Mouse (Mus musculus): ENCODE measurements around the gene Mab21l3. TPM values are rescaled to one million over a fixed set of nuclear protein-coding genes. Genes with fewer than 3 reads are reported as not detected.

Gene Mab21l3
- polyA plus RNA-seq, 1 experiment, result 0.16 TPM

DNA sequence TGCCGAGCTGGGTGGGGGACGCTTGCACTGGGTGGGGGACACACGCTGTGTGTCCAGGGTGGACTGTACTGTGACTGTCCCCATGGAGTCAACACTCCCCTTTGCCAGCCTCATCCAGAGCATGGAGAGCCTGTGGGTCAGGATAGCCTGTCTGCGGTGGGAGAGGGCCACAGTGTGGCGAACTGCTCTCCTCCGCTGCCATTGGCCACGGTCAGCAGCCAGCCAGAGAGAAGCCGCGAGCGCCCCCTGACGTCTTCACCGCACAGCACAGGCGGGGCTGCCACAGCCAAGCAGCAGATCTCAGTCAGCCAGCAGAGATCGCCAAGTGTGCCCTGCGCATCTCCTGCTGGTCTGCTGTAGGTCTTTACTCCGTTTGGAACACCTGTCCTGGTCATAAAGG is 42.6 kb downstream of the Mab21l3 start:
- peaks cover 46% of the 10 kb centered on the region for H3K4me1 ChIP-seq (ENCODE audit: control insufficient read depth, insufficient read depth, low read length)
- no peaks in the 10 kb centered on the region for H3K27me3 ChIP-seq (ENCODE audit: control insufficient read depth, insufficient read depth, low read length)
- WGBS, result 4% methylated on average over 16 of the region's 16 CpGs
- H3K27ac ChIP-seq (ENCODE audit: insufficient read depth, low read length), result peak overlapping the region; percentile 91; the same call in 1 of the 2 replicates
- peak; percentile 93 to 95 for DNase-seq
- TF ChIP-seq CTCF (IDR thresholded peaks at IDR 0.05; ENCODE audit: borderline replicate concordance, insufficient read depth, low read depth, low read length) (peak; percentile 91), POLR2A (IDR thresholded peaks at IDR 0.05; ENCODE audit: borderline replicate concordance, insufficient read depth, low read length) (no peak)
- peak overlapping the region; percentile 11 for H3K4me3 ChIP-seq (replicated peaks; ENCODE audit: insufficient read depth, low read depth, low read length)

- 65% methylated on average over 13 of the region's 13 CpGs for WGBS
- DNase-seq, result no peak
- Histone ChIP-seq H3K27me3 (ENCODE audit: control insufficient read depth, insufficient read depth, low read length) (no peaks in the 10 kb centered on the region), H3K4me3 (replicated peaks; ENCODE audit: insufficient read depth, low read depth, low read length) (no peak overlapping the region), H3K4me1 (ENCODE audit: control insufficient read depth, insufficient read depth, low read length) (peaks cover 46% of the 10 kb centered on the region), H3K27ac (ENCODE audit: insufficient read depth, low read length) (no peak overlapping the region)
- no peak for TF ChIP-seq POLR2A (IDR thresholded peaks at IDR 0.05; ENCODE audit: borderline replicate concordance, insufficient read depth, low read length)
- no peak for TF ChIP-seq CTCF (IDR thresholded peaks at IDR 0.05; ENCODE audit: borderline replicate concordance, insufficient read depth, low read depth, low read length)
These were observed 43.2 kb downstream of the Mab21l3 start for GRCm38 (mm10) chr3:101805562-101806004.

GRCm38 (mm10) chr3:101804971-101805561 is 43.7 kb downstream of the Mab21l3 start:
- WGBS, result 94% methylated on average over 11 of the region's 11 CpGs
- DNase-seq, result no peak
- no peak for TF ChIP-seq CTCF (IDR thresholded peaks at IDR 0.05; ENCODE audit: borderline replicate concordance, insufficient read depth, low read depth, low read length)
- no peak for TF ChIP-seq POLR2A (IDR thresholded peaks at IDR 0.05; ENCODE audit: borderline replicate concordance, insufficient read depth, low read length)
- Histone ChIP-seq H3K27me3 (ENCODE audit: control insufficient read depth, insufficient read depth, low read length) (no peaks in the 10 kb centered on the region), H3K4me3 (replicated peaks; ENCODE audit: insufficient read depth, low read depth, low read length) (no peak overlapping the region), H3K4me1 (ENCODE audit: control insufficient read depth, insufficient read depth, low read length) (peaks cover 46% of the 10 kb centered on the region), H3K27ac (ENCODE audit: insufficient read depth, low read length) (no peak overlapping the region)

- H3K27me3 ChIP-seq (ENCODE audit: control insufficient read depth, insufficient read depth, low read length), result no peaks in the 10 kb centered on the region
- no peak overlapping the region for H3K4me3 ChIP-seq (replicated peaks; ENCODE audit: insufficient read depth, low read depth, low read length)
- H3K4me1 ChIP-seq (ENCODE audit: control insufficient read depth, insufficient read depth, low read length), result peaks cover 46% of the 10 kb centered on the region
- no peak for DNase-seq
- no peak overlapping the region for H3K27ac ChIP-seq (ENCODE audit: insufficient read depth, low read length)
- TF ChIP-seq CTCF (IDR thresholded peaks at IDR 0.05; ENCODE audit: borderline replicate concordance, insufficient read depth, low read depth, low read length) (no peak), POLR2A (IDR thresholded peaks at IDR 0.05; ENCODE audit: borderline replicate concordance, insufficient read depth, low read length) (no peak)
- 87% methylated on average over 6 of the region's 6 CpGs for WGBS
These were observed 44.4 kb downstream of the Mab21l3 start for GRCm38 (mm10) chr3:101804331-101804730.

DNA sequence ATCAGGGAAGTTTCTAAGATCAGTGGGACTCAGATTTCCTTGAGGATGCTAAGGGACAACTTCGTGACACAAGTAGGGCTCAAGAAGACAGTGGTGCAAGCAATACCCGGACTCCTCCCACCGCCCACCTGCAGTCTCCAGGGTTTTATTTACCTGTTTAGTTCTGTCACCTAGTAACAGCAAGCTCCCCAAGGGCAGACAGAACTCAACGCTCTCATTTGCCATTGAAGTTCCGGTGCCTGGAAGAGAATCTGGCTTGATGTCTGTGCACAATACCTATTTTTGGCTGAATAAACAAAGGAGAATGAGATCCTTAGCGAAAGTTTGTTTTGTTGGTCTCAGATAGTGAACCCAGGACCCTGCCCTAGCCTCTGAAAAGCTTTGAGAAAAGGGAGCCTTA is 45.0 kb downstream of the Mab21l3 start:
- H3K4me1 ChIP-seq (ENCODE audit: control insufficient read depth, insufficient read depth, low read length), result peaks cover 46% of the 10 kb centered on the region
- no peak overlapping the region for H3K27ac ChIP-seq (ENCODE audit: insufficient read depth, low read length)
- TF ChIP-seq CTCF (IDR thresholded peaks at IDR 0.05; ENCODE audit: borderline replicate concordance, insufficient read depth, low read depth, low read length) (no peak), POLR2A (IDR thresholded peaks at IDR 0.05; ENCODE audit: borderline replicate concordance, insufficient read depth, low read length) (no peak)
- no peaks in the 10 kb centered on the region for H3K27me3 ChIP-seq (ENCODE audit: control insufficient read depth, insufficient read depth, low read length)
- WGBS, result 93% methylated on average over 6 of the region's 6 CpGs
- DNase-seq, result no peak
- no peak overlapping the region for H3K4me3 ChIP-seq (replicated peaks; ENCODE audit: insufficient read depth, low read depth, low read length)

DNA sequence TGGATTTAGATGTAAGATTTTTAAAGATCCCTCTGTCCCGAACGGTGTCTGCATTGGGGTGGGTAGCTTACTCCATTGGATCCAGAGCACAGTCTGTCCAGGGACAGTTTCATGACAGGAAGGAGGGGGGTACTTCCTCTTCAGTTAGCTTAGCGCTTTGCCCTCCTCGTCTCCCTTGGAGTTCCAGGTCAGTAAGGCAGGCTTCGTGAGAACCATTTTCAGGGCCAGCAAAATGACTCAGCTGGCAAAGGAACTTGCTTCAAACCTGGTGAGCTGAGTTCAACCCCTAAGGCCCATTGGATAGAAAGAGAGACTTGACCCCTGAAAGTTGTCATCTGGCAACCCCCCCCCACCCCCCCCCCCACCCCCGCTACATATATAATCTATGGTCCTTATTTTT is 46.0 kb downstream of the Mab21l3 start:
- Histone ChIP-seq H3K27me3 (ENCODE audit: control insufficient read depth, insufficient read depth, low read length) (no peaks in the 10 kb centered on the region), H3K4me3 (replicated peaks; ENCODE audit: insufficient read depth, low read depth, low read length) (no peak overlapping the region), H3K4me1 (ENCODE audit: control insufficient read depth, insufficient read depth, low read length) (peaks cover 42% of the 10 kb centered on the region), H3K27ac (ENCODE audit: insufficient read depth, low read length) (no peak overlapping the region)
- no peak for DNase-seq
- 55% methylated on average over 6 of the region's 6 CpGs for WGBS
- TF ChIP-seq POLR2A (IDR thresholded peaks at IDR 0.05; ENCODE audit: borderline replicate concordance, insufficient read depth, low read length), result no peak
- no peak for TF ChIP-seq CTCF (IDR thresholded peaks at IDR 0.05; ENCODE audit: borderline replicate concordance, insufficient read depth, low read depth, low read length)

DNA sequence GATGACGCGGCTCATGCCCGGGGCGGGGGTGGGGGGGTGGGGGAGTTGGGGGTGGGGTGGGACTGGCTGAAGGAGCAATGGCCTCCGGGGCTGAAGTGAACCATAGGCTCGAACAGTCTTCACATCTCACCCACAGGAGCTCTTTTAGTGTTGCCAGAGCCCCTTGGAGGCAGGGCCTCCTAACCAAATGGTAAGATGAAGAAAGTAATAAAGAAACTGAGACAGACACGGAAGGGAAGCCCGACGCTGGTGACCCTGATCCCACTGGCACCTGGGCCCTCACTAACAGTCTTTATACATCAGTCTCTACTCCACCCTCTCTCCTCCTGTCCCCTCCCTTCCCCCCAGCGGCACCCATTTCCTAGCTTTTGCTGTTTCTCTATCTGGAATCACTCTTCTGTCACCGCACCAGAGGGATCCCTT is 48.2 kb downstream of the Mab21l3 start:
- Histone ChIP-seq H3K27me3 (ENCODE audit: control insufficient read depth, insufficient read depth, low read length) (no peaks in the 10 kb centered on the region), H3K27ac (ENCODE audit: insufficient read depth, low read length) (no peak overlapping the region), H3K4me1 (ENCODE audit: control insufficient read depth, insufficient read depth, low read length) (peaks cover 32% of the 10 kb centered on the region), H3K4me3 (replicated peaks; ENCODE audit: insufficient read depth, low read depth, low read length) (no peak overlapping the region)
- DNase-seq, result no peak
- TF ChIP-seq POLR2A (IDR thresholded peaks at IDR 0.05; ENCODE audit: borderline replicate concordance, insufficient read depth, low read length) (no peak), CTCF (IDR thresholded peaks at IDR 0.05; ENCODE audit: borderline replicate concordance, insufficient read depth, low read depth, low read length) (no peak)
- 88% methylated on average over 11 of the region's 11 CpGs for WGBS

GRCm38 (mm10) chr3:101799852-101800595 is 48.7 kb downstream of the Mab21l3 start:
- Histone ChIP-seq H3K4me1 (ENCODE audit: control insufficient read depth, insufficient read depth, low read length) (peaks cover 31% of the 10 kb centered on the region), H3K27ac (ENCODE audit: insufficient read depth, low read length) (no peak overlapping the region), H3K27me3 (ENCODE audit: control insufficient read depth, insufficient read depth, low read length) (no peaks in the 10 kb centered on the region), H3K4me3 (replicated peaks; ENCODE audit: insufficient read depth, low read depth, low read length) (no peak overlapping the region)
- WGBS, result 81% methylated on average over 14 of the region's 14 CpGs
- DNase-seq, result no peak
- TF ChIP-seq CTCF (IDR thresholded peaks at IDR 0.05; ENCODE audit: borderline replicate concordance, insufficient read depth, low read depth, low read length) (no peak), POLR2A (IDR thresholded peaks at IDR 0.05; ENCODE audit: borderline replicate concordance, insufficient read depth, low read length) (no peak)
